Mouse (Mus musculus): Measurements from ENCODE around the gene Nrd1.

Nrd1 gene

GRCm38 (mm10) chr4:109091241-109091777 lies 90.9 kb downstream of the Nrd1 start:
- peak in 1 of 2 experiments; percentile 25 for DNase-seq (ENCODE audit: inconsistent age in 2 of 2, low spot score in 1 of 2)

- DNase-seq (ENCODE audit: inconsistent age in 2 of 2, low spot score in 1 of 2): no peak
Measured at GRCm38 (mm10) chr4:109092344-109092743, 91.9 kb downstream of the Nrd1 start.

- DNase-seq (ENCODE audit: inconsistent age in 2 of 2, low spot score in 1 of 2): no peak
Measured at GRCm38 (mm10) chr4:109094269-109094668, 93.8 kb downstream of the Nrd1 start.

- no peak for DNase-seq (ENCODE audit: inconsistent age in 2 of 2, low spot score in 1 of 2)
Measured at GRCm38 (mm10) chr4:109098861-109099260, 98.4 kb downstream of the Nrd1 start.

GRCm38 (mm10) chr4:109102574-109102973 lies 102.1 kb downstream of the Nrd1 start:
- DNase-seq (ENCODE audit: inconsistent age in 2 of 2, low spot score in 1 of 2): no peak

GRCm38 (mm10) chr4:109103145-109103883 lies 102.9 kb downstream of the Nrd1 start:
- no peak for DNase-seq (ENCODE audit: inconsistent age in 2 of 2, low spot score in 1 of 2)

GRCm38 (mm10) chr4:109105254-109105653 lies 104.8 kb downstream of the Nrd1 start:
- DNase-seq (ENCODE audit: inconsistent age in 2 of 2, low spot score in 1 of 2): peak in 1 of 2 experiments; percentile 62

GRCm38 (mm10) chr4:109106034-109106433 lies 105.6 kb downstream of the Nrd1 start:
- peak in 1 of 2 experiments; percentile 53 for DNase-seq (ENCODE audit: inconsistent age in 2 of 2, low spot score in 1 of 2)

- peak in 1 of 2 experiments; percentile 27 for DNase-seq (ENCODE audit: inconsistent age in 2 of 2, low spot score in 1 of 2)
Measured at GRCm38 (mm10) chr4:109106594-109106993, 106.1 kb downstream of the Nrd1 start.

- DNase-seq (ENCODE audit: inconsistent age in 2 of 2, low spot score in 1 of 2): peak in 1 of 2 experiments; percentile 52
Measured at GRCm38 (mm10) chr4:109109012-109109411, 108.6 kb downstream of the Nrd1 start.

GRCm38 (mm10) chr4:109109686-109110085 lies 109.2 kb downstream of the Nrd1 start:
- no peak for DNase-seq (ENCODE audit: inconsistent age in 2 of 2, low spot score in 1 of 2)

- peak in 1 of 2 experiments; percentile 65 for DNase-seq (ENCODE audit: inconsistent age in 2 of 2, low spot score in 1 of 2)
Measured at GRCm38 (mm10) chr4:109110978-109111377, 110.5 kb downstream of the Nrd1 start.

Data from adrenal gland, adult (tissue).